Mouse (Mus musculus) liver, embryonic 16.5 days (tissue): ENCODE measurements around the gene Unk. TPM values are rescaled to one million over a fixed set of nuclear protein-coding genes. Genes with fewer than 3 reads are reported as not detected.

ENCODE experiments used
- ATAC-seq: fragments of 200-750 bp; cut with Nextera tagmentation; 2 replicates; pipeline ENCODE4 v1.8.0; 2017; ENCODE audit warnings: low read depth, mild to moderate bottlenecking, moderate number of reproducible peaks, moderate library complexity
- H3K27ac ChIP-seq: fragments of 300-500 bp; sonication (generic); 2 replicates; pipeline ENCODE4 v1.5.1; 2014; ENCODE audit warnings: mild to moderate bottlenecking, low read length
- H3K27me3 ChIP-seq: fragments of 300-500 bp; sonication (generic); 2 replicates; pipeline ENCODE4 v1.6.1; 2014; ENCODE audit warnings: low read depth, low read length, mixed read lengths; ENCODE audit not compliant: control insufficient read depth, insufficient read depth
- H3K36me3 ChIP-seq: fragments of 300-500 bp; sonication (generic); 2 replicates; pipeline ENCODE4 v1.6.1; 2014; ENCODE audit warnings: mild to moderate bottlenecking; ENCODE audit not compliant: control insufficient read depth, insufficient read depth
- H3K4me1 ChIP-seq: fragments of 300-500 bp; sonication (generic); 2 replicates; pipeline ENCODE4 v1.6.1; 2014; ENCODE audit warnings: low read depth, low read length, mixed read lengths; ENCODE audit not compliant: control insufficient read depth
- H3K4me2 ChIP-seq: fragments of 300-500 bp; sonication (generic); 2 replicates; pipeline ENCODE4 v1.6.1; 2014; ENCODE audit warnings: low read depth, low read length, mixed read lengths
- H3K4me3 ChIP-seq: fragments of 300-500 bp; sonication (generic); 2 replicates; pipeline ENCODE4 v1.5.1; 2014; ENCODE audit warnings: low read depth, mild to moderate bottlenecking, low read length
- H3K9ac ChIP-seq: fragments of 300-500 bp; sonication (generic); 2 replicates; pipeline ENCODE4 v1.6.1; 2014; ENCODE audit warnings: low read depth, low read length
- H3K9me3 ChIP-seq: fragments of 300-500 bp; sonication (generic); replicated peaks from 2 replicates; pipeline ENCODE4 v1.6.1; 2016; ENCODE audit warnings: low read length; ENCODE audit not compliant: control insufficient read depth
- WGBS: fragments of 180-500 bp; shearing (Covaris S2); extraction: QIAGEN DNeasy Blood & Tissue Kit; methylation state at CpG from one replicate; pipeline ENCODE4 v1.1.7; 2014; ENCODE audit not compliant: insufficient replicate concordance; 5-methylcytosine and 5-hydroxymethylcytosine counted together
- polyA plus RNA-seq: library from polyadenylated mRNA; unstranded; fragments of >200 nt; fragmentation: Nextera tagmentation; extraction: Ambion mirVana; gene quantifications from 2 replicates; pipeline ENCODE4 v1.2.1, GENCODE M21; 2015

Unk gene
- polyA plus RNA-seq, 1 experiment from 2014 or later, result 10.8 TPM

DNA sequence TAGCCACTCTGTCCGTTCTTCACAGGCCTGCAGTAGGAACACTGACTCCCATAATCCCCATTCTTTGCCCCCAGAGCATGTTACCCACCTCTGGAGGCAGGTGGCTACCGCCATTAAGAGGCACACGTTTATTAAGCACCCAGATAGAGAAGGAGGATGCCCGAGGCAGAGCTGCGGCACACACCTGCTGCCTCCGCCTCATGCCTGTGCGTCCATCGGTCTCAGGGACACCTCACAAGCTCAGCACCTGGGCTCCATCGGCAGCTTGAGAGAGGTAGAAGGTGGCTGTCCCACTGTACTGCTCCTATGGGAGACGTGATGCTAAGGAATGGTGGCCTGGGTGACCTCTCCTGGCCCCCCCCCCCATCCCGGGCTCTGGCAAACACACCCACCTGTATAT is 21.7 kb upstream of the Unk start:
- ATAC-seq, result no peak
- no peaks in the 10 kb centered on the region for H3K9me3 ChIP-seq
- no peak overlapping the region for H3K9ac ChIP-seq
- 69% methylated on average over 11 of the region's 11 CpGs for WGBS
- H3K36me3 ChIP-seq, result 0 out of 2 replicates have a peak, but pooled peaks cover 3% of the 10 kb centered on the region
- H3K4me3 ChIP-seq, result no peak overlapping the region
- H3K27ac ChIP-seq, result no peak overlapping the region
- no peak overlapping the region for H3K4me2 ChIP-seq
- H3K27me3 ChIP-seq, result peaks cover 11% of the 10 kb centered on the region
- H3K4me1 ChIP-seq, result peaks cover 34% of the 10 kb centered on the region

DNA sequence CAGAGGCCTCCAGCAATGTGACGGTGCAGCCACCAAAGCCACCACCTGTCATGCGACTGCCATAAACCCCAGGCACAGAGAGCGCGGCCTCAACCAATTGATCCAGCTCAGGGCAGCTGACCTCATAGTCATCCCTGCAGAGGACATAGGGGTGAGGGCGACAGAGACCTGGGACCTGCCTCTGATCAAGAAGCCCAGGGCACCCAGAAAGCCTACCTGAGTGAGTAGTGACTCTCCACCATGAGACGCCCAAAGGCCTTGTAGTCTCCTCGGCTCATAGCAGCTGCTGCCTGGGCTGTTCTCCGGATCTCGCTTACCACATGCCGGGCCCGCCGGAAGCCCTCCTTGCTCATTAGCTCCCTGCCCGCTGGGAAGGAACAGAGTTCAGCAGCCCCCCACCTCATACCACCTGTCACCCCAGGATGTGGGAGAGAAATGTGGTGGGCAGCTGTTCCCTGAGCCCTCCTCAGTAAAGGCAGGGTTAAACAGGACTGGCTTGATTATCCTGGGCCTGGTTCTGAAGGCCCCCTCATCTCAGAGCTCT is 21.2 kb upstream of the Unk start:
- WGBS, result 80% methylated on average over 13 of the region's 13 CpGs
- no peak overlapping the region for H3K9ac ChIP-seq
- H3K4me1 ChIP-seq, result peaks cover 34% of the 10 kb centered on the region
- 0 out of 2 replicates have a peak, but pooled peaks cover 3% of the 10 kb centered on the region for H3K36me3 ChIP-seq
- H3K4me2 ChIP-seq, result no peak overlapping the region
- no peak overlapping the region for H3K4me3 ChIP-seq
- no peak for ATAC-seq
- H3K27ac ChIP-seq, result no peak overlapping the region
- H3K27me3 ChIP-seq, result peaks cover 12% of the 10 kb centered on the region
- no peaks in the 10 kb centered on the region for H3K9me3 ChIP-seq

DNA sequence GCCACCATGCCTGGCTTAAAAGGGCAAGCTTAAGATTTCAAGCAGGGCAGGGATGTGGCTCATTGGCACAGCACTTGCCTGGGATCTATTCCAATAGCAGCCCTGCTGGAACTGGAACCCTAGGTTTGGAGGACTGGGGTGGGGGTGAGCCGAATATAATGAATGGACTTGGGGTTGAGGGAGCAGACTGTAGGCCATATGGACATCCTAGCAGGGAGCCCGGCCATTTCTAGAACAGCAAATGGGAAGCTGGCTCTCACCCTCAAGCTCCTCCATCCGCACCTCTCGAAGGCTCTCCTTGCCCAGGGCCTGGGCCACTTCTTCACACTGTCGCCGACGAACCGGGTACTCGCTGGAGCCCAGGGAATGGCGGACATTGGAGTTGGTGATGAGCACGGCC is 20.5 kb upstream of the Unk start:
- 78% methylated on average over 11 of the region's 11 CpGs for WGBS
- peaks cover 27% of the 10 kb centered on the region for H3K4me1 ChIP-seq
- no peak overlapping the region for H3K4me3 ChIP-seq
- no peak overlapping the region for H3K9ac ChIP-seq
- H3K36me3 ChIP-seq, result 0 out of 2 replicates have a peak, but pooled peaks cover 3% of the 10 kb centered on the region
- peaks cover 12% of the 10 kb centered on the region for H3K27me3 ChIP-seq
- no peaks in the 10 kb centered on the region for H3K9me3 ChIP-seq
- no peak overlapping the region for H3K27ac ChIP-seq
- no peak for ATAC-seq
- H3K4me2 ChIP-seq, result no peak overlapping the region

DNA sequence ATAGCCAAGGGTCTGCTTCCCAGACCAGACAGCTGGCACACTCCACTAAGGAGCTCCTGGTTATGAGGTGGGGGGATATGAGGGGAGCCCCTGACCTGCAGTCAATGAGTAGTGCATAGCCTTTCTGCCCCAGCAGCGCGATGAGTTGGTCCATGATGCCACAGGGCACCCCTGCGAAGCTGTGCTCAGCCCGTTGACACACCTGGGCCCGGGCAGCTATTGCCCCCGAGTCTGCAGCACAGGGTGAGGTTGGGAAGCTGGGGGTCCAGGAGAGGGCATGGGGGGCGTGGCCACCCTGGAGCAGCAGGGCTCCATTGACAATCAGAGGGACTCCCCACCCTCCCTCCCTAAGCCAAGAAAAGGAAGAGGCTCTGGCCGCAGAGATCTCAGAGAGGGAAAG is 20.0 kb upstream of the Unk start:
- Histone ChIP-seq H3K9me3 (no peaks in the 10 kb centered on the region), H3K4me1 (peaks cover 23% of the 10 kb centered on the region), H3K27ac (no peak overlapping the region), H3K9ac (no peak overlapping the region), H3K27me3 (peaks cover 12% of the 10 kb centered on the region), H3K4me3 (no peak overlapping the region), H3K36me3 (0 out of 2 replicates have a peak, but pooled peaks cover 3% of the 10 kb centered on the region), H3K4me2 (no peak overlapping the region)
- WGBS, result 74% methylated on average over 8 of the region's 8 CpGs
- no peak for ATAC-seq

DNA sequence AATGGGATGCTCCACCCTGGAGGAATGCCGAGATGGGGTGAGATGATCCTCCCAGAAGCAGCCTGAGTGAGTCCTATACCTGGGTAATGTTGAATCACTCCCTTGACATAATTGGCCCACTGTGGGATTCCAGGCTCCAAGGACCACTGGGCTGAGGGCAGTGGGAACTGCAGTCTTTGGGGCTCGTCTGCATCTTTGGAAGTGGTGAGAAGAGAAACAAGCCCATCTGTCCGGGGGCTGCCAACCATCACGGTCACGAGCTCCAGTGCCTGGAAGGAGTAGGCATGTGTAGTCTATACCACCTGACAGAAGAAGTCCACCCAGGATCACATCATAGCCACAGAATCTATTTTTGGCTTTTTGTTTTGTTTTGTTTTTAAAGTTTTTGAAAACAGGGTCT is 19.2 kb upstream of the Unk start:
- H3K9ac ChIP-seq, result no peak overlapping the region
- H3K9me3 ChIP-seq, result no peaks in the 10 kb centered on the region
- no peak overlapping the region for H3K27ac ChIP-seq
- H3K27me3 ChIP-seq, result peaks cover 12% of the 10 kb centered on the region
- 69% methylated on average over 5 of the region's 5 CpGs for WGBS
- H3K4me3 ChIP-seq, result no peak overlapping the region
- no peak overlapping the region for H3K4me2 ChIP-seq
- ATAC-seq, result no peak
- 0 out of 2 replicates have a peak, but pooled peaks cover 3% of the 10 kb centered on the region for H3K36me3 ChIP-seq
- H3K4me1 ChIP-seq, result peaks cover 16% of the 10 kb centered on the region

DNA sequence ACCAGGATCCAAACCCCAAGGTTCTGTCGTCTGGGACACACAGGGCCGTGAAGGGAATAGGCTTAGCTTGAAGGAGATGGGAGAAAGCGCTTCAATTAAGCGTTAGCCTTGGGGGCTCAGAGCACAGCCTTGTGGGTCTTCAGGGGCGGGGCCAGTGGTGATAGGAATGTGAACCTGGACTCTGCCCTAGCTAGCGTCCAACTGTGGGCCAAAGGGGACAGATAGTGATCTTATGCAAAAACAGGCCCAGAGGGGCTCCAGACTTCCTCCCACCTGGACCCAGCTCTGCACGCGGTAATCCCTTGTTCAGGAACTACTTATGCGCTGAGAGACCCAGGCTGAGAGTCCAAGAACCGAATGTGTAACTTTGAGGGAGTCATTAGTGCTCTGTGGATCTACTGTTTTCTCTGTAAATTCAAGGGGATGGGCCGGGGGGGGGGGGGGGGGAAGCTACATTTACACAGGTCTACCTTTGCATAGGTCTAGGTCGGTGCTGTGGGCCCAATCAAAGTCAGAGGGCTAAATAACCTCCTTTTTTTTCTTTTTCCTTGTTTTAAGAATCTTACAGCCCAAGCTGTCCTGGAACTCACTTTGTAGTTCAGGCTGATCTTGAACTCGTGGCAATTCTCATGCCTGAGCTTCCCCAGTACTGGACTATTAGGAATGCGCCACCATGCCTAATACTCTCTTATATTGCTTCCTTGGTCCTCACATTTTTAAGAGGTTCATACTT is 18.4 kb upstream of the Unk start:
- H3K4me1 ChIP-seq, result peaks cover 12% of the 10 kb centered on the region
- peak overlapping the region; percentile 70 for H3K4me3 ChIP-seq
- 15% methylated on average over 14 of the region's 14 CpGs for WGBS
- peak overlapping the region; percentile 78 for H3K9ac ChIP-seq
- H3K27me3 ChIP-seq, result peaks cover 12% of the 10 kb centered on the region
- H3K27ac ChIP-seq, result peak overlapping the region; percentile 85; the same call in 1 of the 2 replicates
- peak overlapping the region; percentile 91 for H3K4me2 ChIP-seq
- no peaks in the 10 kb centered on the region for H3K9me3 ChIP-seq
- H3K36me3 ChIP-seq, result 0 out of 2 replicates have a peak, but pooled peaks cover 3% of the 10 kb centered on the region
- peak; percentile 49 for ATAC-seq

DNA sequence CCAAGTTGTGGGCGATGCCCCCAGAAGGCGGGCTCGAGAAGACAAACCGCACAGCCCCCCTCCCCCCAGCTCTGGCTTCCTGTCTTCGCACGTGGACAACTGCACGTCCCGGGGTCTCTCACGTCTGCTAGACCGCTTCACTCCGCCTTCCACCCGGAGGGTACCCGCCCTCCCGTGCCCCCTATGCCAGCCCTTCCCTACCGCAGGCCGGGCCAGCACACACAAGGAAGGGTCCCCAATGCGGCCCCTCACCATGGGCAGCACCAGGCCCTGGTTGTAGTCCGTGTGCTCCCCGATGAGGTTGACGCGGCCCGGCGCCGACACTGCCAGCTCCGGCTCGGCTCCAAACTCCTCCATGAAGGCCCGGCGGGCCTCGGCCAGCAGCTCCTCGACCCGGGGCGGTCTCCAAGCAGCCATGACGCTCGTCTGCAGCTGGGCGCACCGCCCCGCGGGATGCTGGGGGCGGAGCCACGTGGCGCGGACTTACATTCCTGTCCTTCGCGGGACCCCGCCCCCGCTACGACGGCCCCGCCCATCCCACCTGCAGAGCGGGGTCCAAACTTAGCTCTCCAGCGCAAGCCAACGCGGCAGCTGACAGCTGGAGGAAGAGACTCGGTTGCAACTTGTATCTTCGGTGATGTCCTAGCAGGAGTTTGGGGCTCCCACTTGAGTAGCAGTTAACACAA is 17.7 kb upstream of the Unk start, which contains the start of gene Galk1:
Gene Galk1 (minus strand): TSS at position 458 of the 686 bp plus-strand sequence.
- H3K9me3 ChIP-seq, result no peaks in the 10 kb centered on the region
- peak; percentile 87 for ATAC-seq
- H3K27me3 ChIP-seq, result peaks cover 12% of the 10 kb centered on the region
- peak within 1 kb of the TSS; percentile 91 for H3K4me2 ChIP-seq
- peaks cover 12% of the 10 kb centered on the region for H3K4me1 ChIP-seq
- under 1% methylated on average over 54 of the region's 55 CpGs for WGBS
- H3K9ac ChIP-seq, result peak within 1 kb of the TSS; percentile 78
- 0 out of 2 replicates have a peak, but pooled peaks cover 3% of the 10 kb centered on the region for H3K36me3 ChIP-seq
- peak within 1 kb of the TSS; percentile 85 for H3K27ac ChIP-seq
- H3K4me3 ChIP-seq, result peak within 1 kb of the TSS; percentile 70

DNA sequence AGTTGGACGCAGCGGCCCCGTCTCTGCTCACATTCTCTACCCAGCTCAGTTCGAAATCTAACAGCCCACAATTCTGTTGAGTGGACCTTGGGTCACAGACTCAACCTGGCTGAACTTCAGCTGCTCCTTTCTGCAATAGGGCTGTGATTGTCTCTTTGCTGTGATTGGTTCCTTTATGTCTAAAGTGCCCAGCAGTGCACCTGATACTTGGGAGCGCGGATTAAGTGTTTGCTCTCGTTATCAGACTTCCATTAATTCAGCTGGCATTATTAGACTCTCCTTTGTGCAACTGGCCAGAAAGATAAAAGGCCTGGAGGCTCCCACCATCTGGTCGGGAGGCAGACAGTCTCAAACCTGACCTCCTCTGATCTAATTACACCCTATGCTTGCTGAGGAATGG is 15.3 kb upstream of the Unk start:
- Histone ChIP-seq H3K27me3 (peaks cover 12% of the 10 kb centered on the region), H3K27ac (no peak overlapping the region), H3K4me1 (peaks cover 12% of the 10 kb centered on the region), H3K9ac (no peak overlapping the region), H3K36me3 (no peaks in the 10 kb centered on the region), H3K9me3 (no peaks in the 10 kb centered on the region), H3K4me2 (no peak overlapping the region), H3K4me3 (no peak overlapping the region)
- ATAC-seq, result no peak
- WGBS, result 45% methylated on average over 8 of the region's 8 CpGs

DNA sequence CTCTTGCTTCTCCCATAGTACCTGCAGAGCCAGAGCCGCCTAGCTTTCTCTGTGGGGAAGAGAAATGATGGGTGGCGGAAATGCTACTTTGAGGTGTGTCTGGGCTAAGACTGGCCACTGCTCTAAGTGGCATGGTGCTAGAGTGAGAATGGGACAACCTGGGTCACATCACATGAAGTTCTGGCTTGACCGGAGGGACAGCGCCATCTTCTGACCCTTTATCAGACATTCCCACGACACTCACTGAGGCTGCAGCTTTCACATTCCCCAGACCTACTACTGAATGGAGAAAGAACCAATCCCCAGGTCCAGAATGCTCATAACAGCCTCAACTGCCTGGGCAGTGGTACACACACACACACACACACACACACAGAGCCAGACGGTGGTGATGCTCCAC is 12.0 kb upstream of the Unk start:
- WGBS, result 32% methylated on average over 6 of the region's 6 CpGs
- H3K4me1 ChIP-seq, result peaks cover 10% of the 10 kb centered on the region
- H3K27ac ChIP-seq, result no peak overlapping the region
- H3K27me3 ChIP-seq, result peaks cover 4% of the 10 kb centered on the region
- H3K9ac ChIP-seq, result no peak overlapping the region
- H3K9me3 ChIP-seq, result no peaks in the 10 kb centered on the region
- peaks cover 13% of the 10 kb centered on the region for H3K36me3 ChIP-seq
- H3K4me3 ChIP-seq, result no peak overlapping the region
- ATAC-seq, result no peak
- H3K4me2 ChIP-seq, result no peak overlapping the region
